Mouse (Mus musculus) hindlimb bud, embryonic 11.5 days (tissue): ENCODE data around the gene Prmt3.

Experiments used
- DNase-seq: peaks from one replicate; pipeline ENCODE4 v3.0.0-alpha.2; 2012; ENCODE audit warnings: low read depth, low spot score; ENCODE audit errors: extremely low spot score

Gene Prmt3

DNA sequence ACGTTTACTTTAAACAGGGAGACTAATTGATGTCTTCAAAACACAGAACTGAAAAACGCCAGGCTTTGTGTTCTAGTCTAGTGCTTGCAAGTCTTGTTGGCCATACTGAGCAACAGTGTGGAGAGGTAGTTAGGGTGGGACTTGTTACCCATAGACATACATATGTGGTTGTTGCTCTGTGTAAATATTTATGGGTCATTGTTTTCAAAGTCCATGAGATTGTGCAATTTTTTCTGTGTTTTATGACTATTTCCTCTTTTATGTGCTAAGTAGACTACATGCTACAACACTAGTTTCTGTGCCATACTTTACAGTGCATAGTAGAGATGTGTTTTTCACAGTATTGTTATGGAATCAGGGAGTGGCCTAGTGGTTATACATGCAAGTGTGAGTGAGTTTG, 16.2 kb downstream of the Prmt3 start:
- no peak for DNase-seq

GRCm38 (mm10) chr7:49797171-49797570, 19.0 kb downstream of the Prmt3 start:
- no peak for DNase-seq

- DNase-seq: no peak
Observed at GRCm38 (mm10) chr7:49803511-49803910, 25.4 kb downstream of the Prmt3 start.

GRCm38 (mm10) chr7:49804638-49805165, 26.6 kb downstream of the Prmt3 start:
- no peak for DNase-seq

- no peak for DNase-seq
Observed at GRCm38 (mm10) chr7:49805618-49806017, 27.5 kb downstream of the Prmt3 start.

GRCm38 (mm10) chr7:49807093-49807682, 29.0 kb downstream of the Prmt3 start:
- no peak for DNase-seq

- no peak for DNase-seq
Observed at GRCm38 (mm10) chr7:49807846-49808622, 29.9 kb downstream of the Prmt3 start.

GRCm38 (mm10) chr7:49809100-49809499, 31.0 kb downstream of the Prmt3 start:
- DNase-seq: no peak

- DNase-seq: no peak
Observed at GRCm38 (mm10) chr7:49809562-49809961, 31.4 kb downstream of the Prmt3 start.

DNA sequence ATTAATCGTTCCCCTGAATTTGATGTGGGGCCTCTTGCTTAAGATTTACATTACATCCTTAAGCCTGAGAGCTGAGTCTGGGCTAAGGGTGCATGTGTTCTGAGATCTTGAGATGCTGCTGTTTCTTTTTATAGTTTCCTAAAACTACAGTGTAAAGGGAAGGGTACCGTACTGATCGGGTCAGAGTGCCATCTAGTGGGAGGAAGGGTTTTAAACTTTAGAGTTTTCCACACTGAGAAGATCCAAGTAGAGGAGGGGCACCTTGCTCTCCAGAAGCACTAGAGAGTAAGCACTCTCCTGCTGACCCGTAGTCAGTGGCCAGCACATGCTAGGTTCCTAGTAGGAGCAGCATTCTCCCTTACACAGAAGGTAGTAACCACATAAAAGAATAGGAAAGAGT, 33.2 kb downstream of the Prmt3 start:
- no peak for DNase-seq

GRCm38 (mm10) chr7:49819393-49819792, 41.2 kb downstream of the Prmt3 start:
- DNase-seq: no peak

GRCm38 (mm10) chr7:49821370-49821769, 43.2 kb downstream of the Prmt3 start:
- no peak for DNase-seq

DNA sequence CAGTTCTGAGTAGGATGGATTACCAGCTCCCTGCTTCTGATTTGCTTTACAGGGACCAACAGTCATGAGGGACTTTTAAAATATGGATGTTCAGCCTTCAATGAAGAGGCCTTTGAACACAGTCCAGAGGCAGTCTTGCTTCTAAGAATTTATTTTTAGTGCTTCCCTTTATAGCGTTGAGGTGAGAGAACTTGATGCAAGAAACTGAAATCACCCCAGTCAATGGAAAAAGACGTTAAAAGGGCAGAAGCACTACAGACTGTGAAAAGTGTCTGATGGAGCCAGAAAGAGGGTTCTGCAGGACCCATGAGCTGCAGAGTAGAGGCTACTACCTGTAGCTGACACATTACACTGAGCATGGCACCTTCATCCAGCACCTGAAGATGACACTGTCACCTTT, 43.9 kb downstream of the Prmt3 start:
- DNase-seq: no peak

- DNase-seq: no peak
Observed at GRCm38 (mm10) chr7:49823595-49823994, 45.4 kb downstream of the Prmt3 start.

- no peak for DNase-seq
Observed at GRCm38 (mm10) chr7:49824043-49824442, 45.9 kb downstream of the Prmt3 start.

GRCm38 (mm10) chr7:49824581-49824980, 46.4 kb downstream of the Prmt3 start:
- no peak for DNase-seq

GRCm38 (mm10) chr7:49825492-49825891, 47.3 kb downstream of the Prmt3 start:
- no peak for DNase-seq

DNA sequence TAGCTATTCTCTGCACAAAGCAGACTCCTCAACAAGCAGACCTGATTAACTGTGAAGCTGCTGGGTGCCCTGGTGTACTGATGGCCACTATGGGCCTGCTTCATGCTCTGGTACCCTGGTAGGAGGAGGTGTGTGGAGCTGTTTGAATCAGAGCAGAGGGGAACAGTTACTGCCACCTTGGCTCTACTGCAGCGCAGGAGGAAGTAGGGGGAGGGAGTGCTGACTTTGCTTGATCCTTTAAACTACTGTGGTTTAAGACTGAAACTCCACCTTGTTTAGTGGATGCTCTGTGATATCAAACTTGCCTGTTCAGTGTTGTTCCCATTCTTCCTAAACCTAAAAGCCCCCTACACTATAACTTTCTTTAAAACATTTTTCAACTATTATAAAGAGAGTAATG, 49.8 kb downstream of the Prmt3 start:
- DNase-seq: no peak

DNA sequence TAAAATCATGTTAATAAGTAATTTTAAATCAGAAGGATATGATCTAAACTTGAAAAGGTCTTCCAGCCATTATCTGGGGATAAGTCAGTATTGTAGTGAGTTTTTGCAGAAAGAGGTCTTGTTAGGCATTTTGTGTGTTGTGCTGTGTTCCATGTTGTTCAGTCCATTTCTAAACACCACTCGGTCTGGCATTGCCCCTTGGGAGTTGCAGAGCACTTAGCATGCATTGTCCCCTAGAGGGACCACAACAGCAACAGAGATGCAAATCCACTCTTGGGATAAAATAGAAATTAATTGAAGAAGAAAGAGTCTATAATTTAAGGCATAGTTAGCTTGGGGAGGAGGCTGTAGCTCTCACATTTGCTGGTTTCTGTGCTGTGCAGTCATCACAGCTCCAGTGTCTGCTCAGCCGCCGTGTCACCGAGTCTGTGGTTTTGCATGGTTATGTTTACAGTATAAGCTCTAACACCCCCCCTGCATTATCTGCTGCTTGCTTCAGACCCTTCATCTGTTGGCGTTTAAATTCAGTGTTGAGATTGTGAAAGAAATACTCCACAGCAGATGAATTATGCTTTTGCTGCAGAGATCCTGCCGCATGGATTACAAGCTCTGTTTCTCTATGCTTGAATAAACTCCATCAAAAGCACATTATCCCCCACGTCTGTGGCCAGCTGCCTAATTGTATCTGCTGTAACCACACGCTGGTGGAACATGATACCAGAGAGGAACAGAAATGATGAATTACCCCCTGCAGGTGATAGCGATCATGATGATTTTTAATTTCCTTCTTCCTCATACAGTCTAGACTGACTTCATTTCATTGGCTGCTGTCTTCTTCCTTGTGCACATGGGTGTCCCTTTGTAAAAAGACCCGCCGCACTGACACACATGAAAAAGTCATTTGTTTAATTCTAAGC, 64.5 kb downstream of the Prmt3 start:
- no peak for DNase-seq

DNA sequence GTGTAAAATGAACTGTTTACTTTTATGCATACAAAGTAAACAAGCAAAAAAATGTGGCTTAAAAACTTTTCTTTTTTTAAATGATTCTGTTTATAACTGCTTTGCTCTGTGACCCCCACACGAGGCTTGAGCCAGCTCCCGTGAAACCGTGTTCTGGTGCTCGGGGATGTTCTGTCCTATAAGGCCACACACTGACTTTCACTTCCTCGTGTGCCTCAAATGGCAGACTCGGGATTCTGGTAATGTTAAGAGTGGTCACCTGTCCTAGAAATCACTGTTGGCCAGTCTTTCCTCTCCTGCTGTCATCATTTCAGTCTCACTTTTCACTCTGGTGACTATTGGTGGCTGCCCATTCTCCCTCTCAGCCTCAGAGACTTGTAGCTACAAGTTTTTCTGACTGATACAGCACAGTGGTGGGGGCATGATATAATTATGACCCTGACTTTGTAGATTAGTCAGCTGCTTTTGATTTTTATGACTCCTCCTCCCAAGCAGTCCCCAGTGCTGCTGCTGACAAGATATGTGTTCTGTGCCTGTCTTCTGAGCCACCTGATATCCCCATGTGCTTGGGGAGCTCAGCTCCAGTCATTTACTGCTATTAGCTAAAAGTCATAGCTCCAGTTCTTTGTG, 65.3 kb downstream of the Prmt3 start:
- DNase-seq: no peak

GRCm38 (mm10) chr7:49847939-49848338, 69.8 kb downstream of the Prmt3 start:
- DNase-seq: no peak
